Comparison of ENCODE assay signal across 16 mouse cellular contexts in the genomic region with DNA sequence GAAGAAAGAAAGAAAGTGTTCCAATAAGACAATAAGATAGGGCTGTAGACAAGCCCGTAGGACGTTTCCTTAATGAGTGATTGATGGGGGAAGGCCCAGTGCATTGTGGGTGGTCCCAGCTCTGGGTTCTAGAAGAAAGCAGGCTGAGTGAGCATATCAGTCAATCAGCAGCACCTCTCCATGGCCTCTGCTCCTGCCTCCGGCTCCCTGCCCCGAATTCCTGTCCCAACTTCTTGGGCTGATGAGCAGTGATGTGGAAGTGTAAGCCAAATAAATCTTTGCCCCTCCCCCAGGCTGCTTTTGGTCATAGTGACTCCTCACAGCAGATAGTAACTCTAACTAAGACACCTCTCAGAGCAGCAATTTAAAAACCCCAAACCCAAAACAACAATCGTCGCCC.
DNase-seq lines count a peak whose midpoint lies in the region; ATAC-seq and TF ChIP-seq lines count a peak whose summit lies in the region.
"Had no signal": no experiment of that assay in that cellular context is flagged by ENCODE, and none has a peak within 500 bp of the region (broad histone marks: within the 10 kb centered on the region; RNA-seq: fewer than 3 reads in every experiment).

No protein-coding gene starts in this region.

- no peak overlapping the region for H3K4me2 ChIP-seq in lung, embryonic 14.5 days
- H3K4me2 ChIP-seq in lung, postnatal 0 days (replicated peaks; ENCODE audit: low read depth, low read length), result no peak overlapping the region
- H3K4me2 ChIP-seq in liver, embryonic 16.5 days (ENCODE audit: low read depth, low read length), result peak overlapping the region; percentile 10; the same call in 1 of the 2 replicates
- H3K4me2 ChIP-seq: embryonic facial prominence, embryonic 12.5 days; forebrain, embryonic 15.5 days; heart, embryonic 13.5 days; hindbrain, embryonic 13.5 days had no signal

- ATAC-seq in lung, embryonic 14.5 days (ENCODE audit: insufficient read depth), result no peak; the same call in 1 of the 2 replicates
- no peak for ATAC-seq in lung, postnatal 0 days
- ATAC-seq in liver, embryonic 16.5 days (ENCODE audit: low read depth), result no peak
- ATAC-seq: forebrain, embryonic 15.5 days had no signal

- no peak overlapping the region for H3K27ac ChIP-seq in heart, embryonic 10.5 days
- no peak overlapping the region for H3K27ac ChIP-seq in lung, embryonic 14.5 days (ENCODE audit: low read depth)
- no peak overlapping the region for H3K27ac ChIP-seq in lung, postnatal 0 days (ENCODE audit: low read length)
- H3K27ac ChIP-seq in liver, embryonic 16.5 days (ENCODE audit: low read length), result peak overlapping the region; percentile 89
- H3K27ac ChIP-seq: embryonic facial prominence, embryonic 12.5 days; forebrain, embryonic 15.5 days; heart, embryonic 13.5 days; hindbrain, embryonic 13.5 days had no signal

- peak; percentile 67 for DNase-seq in heart, embryonic 10.5 days (ENCODE audit: low spot score)
- DNase-seq in heart, postnatal 14 days, result no peak
- peak; percentile 47 for DNase-seq in lung, embryonic 14.5 days
- no peak for DNase-seq in lung, postnatal 0 days (ENCODE audit: low spot score)
- peak; percentile 9 for DNase-seq in yolk sac, embryonic 10.5 days (ENCODE audit: low spot score)
- DNase-seq in gastrocnemius, adult 18-20 months (ENCODE audit: low spot score), result no peak
- DNase-seq: adrenal gland, postnatal 14 days; cerebellum, adult 11-12 months; cerebellum, adult 9-10 months; cerebellum, postnatal 25 days; gastrocnemius, postnatal 14 days had no signal

- no peaks in the 10 kb centered on the region for H3K36me3 ChIP-seq in heart, embryonic 10.5 days
- H3K36me3 ChIP-seq in lung, embryonic 14.5 days (ENCODE audit: insufficient read depth), result no peaks in the 10 kb centered on the region
- no peaks in the 10 kb centered on the region for H3K36me3 ChIP-seq in lung, postnatal 0 days (ENCODE audit: insufficient read depth, low read length)
- H3K36me3 ChIP-seq in liver, embryonic 16.5 days (ENCODE audit: control insufficient read depth, insufficient read depth), result no peaks in the 10 kb centered on the region
- H3K36me3 ChIP-seq: embryonic facial prominence, embryonic 12.5 days; forebrain, embryonic 15.5 days; heart, embryonic 13.5 days; hindbrain, embryonic 13.5 days had no signal

- TF ChIP-seq CTCF in lung, embryonic 14.5 days (IDR thresholded peaks at IDR 0.05; ENCODE audit: low read depth), result no peak
- TF ChIP-seq CTCF in lung, postnatal 0 days (IDR thresholded peaks at IDR 0.05), result no peak

- TF ChIP-seq EP300 in lung, postnatal 0 days (IDR thresholded peaks at IDR 0.05), result no peak

- H3K27me3 ChIP-seq in heart, embryonic 10.5 days (ENCODE audit: insufficient read depth, poor library complexity, severe bottlenecking), result no peaks in the 10 kb centered on the region; the same call in 1 of the 2 replicates
- no peaks in the 10 kb centered on the region for H3K27me3 ChIP-seq in lung, embryonic 14.5 days (ENCODE audit: insufficient read depth, low read length)
- H3K27me3 ChIP-seq in lung, postnatal 0 days (replicated peaks; ENCODE audit: insufficient read depth, low read length), result no peaks in the 10 kb centered on the region
- no peaks in the 10 kb centered on the region for H3K27me3 ChIP-seq in liver, embryonic 16.5 days (ENCODE audit: control insufficient read depth, insufficient read depth, low read depth, low read length)
- H3K27me3 ChIP-seq: forebrain, embryonic 15.5 days had no signal

- H3K4me3 ChIP-seq in heart, embryonic 10.5 days, result no peak overlapping the region
- no peak overlapping the region for H3K4me3 ChIP-seq in lung, embryonic 14.5 days (ENCODE audit: low read depth, low read length)
- no peak overlapping the region for H3K4me3 ChIP-seq in lung, postnatal 0 days (ENCODE audit: low read depth, low read length)
- peak overlapping the region; percentile 16 for H3K4me3 ChIP-seq in liver, embryonic 16.5 days (ENCODE audit: low read depth, low read length)
- H3K4me3 ChIP-seq: embryonic facial prominence, embryonic 12.5 days; forebrain, embryonic 15.5 days; heart, embryonic 13.5 days; hindbrain, embryonic 13.5 days had no signal

- 63% methylated on average over 6 of the region's 6 CpGs for WGBS in heart, embryonic 10.5 days
- WGBS in lung, embryonic 14.5 days, result 35% methylated on average over 6 of the region's 6 CpGs
- 41% methylated on average over 6 of the region's 6 CpGs for WGBS in lung, postnatal 0 days
- WGBS in liver, embryonic 16.5 days (ENCODE audit: insufficient replicate concordance), result 51% methylated on average over 6 of the region's 6 CpGs

- no peaks in the 10 kb centered on the region; the same call in 1 of the 2 replicates for H3K4me1 ChIP-seq in heart, embryonic 10.5 days
- no peaks in the 10 kb centered on the region for H3K4me1 ChIP-seq in lung, embryonic 14.5 days (ENCODE audit: insufficient read depth)
- no peaks in the 10 kb centered on the region for H3K4me1 ChIP-seq in lung, postnatal 0 days (ENCODE audit: insufficient read depth, low read depth, low read length)
- peaks cover 4% of the 10 kb centered on the region for H3K4me1 ChIP-seq in liver, embryonic 16.5 days (ENCODE audit: control insufficient read depth, low read depth, low read length)
- H3K4me1 ChIP-seq: heart, embryonic 13.5 days had no signal

- no peak overlapping the region for H3K9ac ChIP-seq in lung, embryonic 14.5 days
- no peak overlapping the region for H3K9ac ChIP-seq in lung, postnatal 0 days (replicated peaks; ENCODE audit: low read depth)
- H3K9ac ChIP-seq in liver, embryonic 16.5 days (ENCODE audit: low read depth, low read length), result peak overlapping the region; percentile 3; the same call in 1 of the 2 replicates
- H3K9ac ChIP-seq: embryonic facial prominence, embryonic 12.5 days; forebrain, embryonic 15.5 days; heart, embryonic 13.5 days; hindbrain, embryonic 13.5 days had no signal

- intact Hi-C loops in heart, postnatal 14 days (cut with DNase I), result no loop called here

- H3K9me3 ChIP-seq in heart, embryonic 10.5 days, result no peaks in the 10 kb centered on the region
- H3K9me3 ChIP-seq in lung, embryonic 14.5 days (ENCODE audit: low read depth, low read length), result no peaks in the 10 kb centered on the region
- no peaks in the 10 kb centered on the region for H3K9me3 ChIP-seq in lung, postnatal 0 days (ENCODE audit: low read length)
- H3K9me3 ChIP-seq in liver, embryonic 16.5 days (replicated peaks; ENCODE audit: control insufficient read depth, low read length), result no peaks in the 10 kb centered on the region
- H3K9me3 ChIP-seq: embryonic facial prominence, embryonic 12.5 days; forebrain, embryonic 15.5 days; heart, embryonic 13.5 days had no signal

Comparison
In these comparisons a context has a peak if more than half of its experiments do, and no peak if none do; other contexts are left out.
1. DNase-seq: peak in heart, embryonic 10.5 days (single experiment), lung, embryonic 14.5 days (single experiment) and yolk sac, embryonic 10.5 days (single experiment); none in heart, postnatal 14 days (0 of 2), lung, postnatal 0 days (single experiment) and gastrocnemius, adult 18-20 months (single experiment).